Mouse (Mus musculus): Measurements from ENCODE around the gene Mtx1. TPM values are rescaled to one million over a fixed set of nuclear protein-coding genes. Genes with fewer than 3 reads are reported as not detected.

Gene Mtx1
- polyA plus RNA-seq, 1 experiment from 2014 or later, result 214 TPM

- no peak for ATAC-seq (replicated peaks; ENCODE audit: low FRiP score, low TSS enrichment, low read depth)
- Histone ChIP-seq H3K27ac (ENCODE audit: low read depth) (no peak overlapping the region), H3K27me3 (replicated peaks; ENCODE audit: control insufficient read depth, insufficient read depth, low read length) (no peaks in the 10 kb centered on the region), H3K9me3 (ENCODE audit: control insufficient read depth, low read length) (no peaks in the 10 kb centered on the region), H3K36me3 (ENCODE audit: control insufficient read depth, insufficient read depth, low read length) (peaks cover 67% of the 10 kb centered on the region), H3K4me3 (ENCODE audit: low read depth, low read length) (no peak overlapping the region), H3K4me1 (replicated peaks; ENCODE audit: control insufficient read depth, insufficient read depth, low read length) (peaks cover 11% of the 10 kb centered on the region), H3K4me2 (ENCODE audit: low read length) (no peak overlapping the region), H3K9ac (ENCODE audit: low read length) (no peak overlapping the region)
- WGBS, result 93% methylated on average over 13 of the region's 13 CpGs
- no peak for DNase-seq (ENCODE audit: low spot score)
Observed at GRCm38 (mm10) chr3:89208075-89208657, 18.7 kb downstream of the Mtx1 start.

GRCm38 (mm10) chr3:89206695-89207094, 20.2 kb downstream of the Mtx1 start:
- no peaks in the 10 kb centered on the region for H3K9me3 ChIP-seq (ENCODE audit: control insufficient read depth, low read length)
- H3K4me1 ChIP-seq (replicated peaks; ENCODE audit: control insufficient read depth, insufficient read depth, low read length), result peaks cover 4% of the 10 kb centered on the region
- WGBS, result 87% methylated on average over 2 of the region's 2 CpGs
- no peak overlapping the region for H3K9ac ChIP-seq (ENCODE audit: low read length)
- H3K27me3 ChIP-seq (replicated peaks; ENCODE audit: control insufficient read depth, insufficient read depth, low read length), result no peaks in the 10 kb centered on the region
- ATAC-seq (replicated peaks; ENCODE audit: low FRiP score, low TSS enrichment, low read depth), result no peak
- peaks cover 67% of the 10 kb centered on the region for H3K36me3 ChIP-seq (ENCODE audit: control insufficient read depth, insufficient read depth, low read length)
- DNase-seq (ENCODE audit: low spot score), result no peak
- no peak overlapping the region for H3K27ac ChIP-seq (ENCODE audit: low read depth)
- H3K4me3 ChIP-seq (ENCODE audit: low read depth, low read length), result no peak overlapping the region
- no peak overlapping the region for H3K4me2 ChIP-seq (ENCODE audit: low read length)

DNA sequence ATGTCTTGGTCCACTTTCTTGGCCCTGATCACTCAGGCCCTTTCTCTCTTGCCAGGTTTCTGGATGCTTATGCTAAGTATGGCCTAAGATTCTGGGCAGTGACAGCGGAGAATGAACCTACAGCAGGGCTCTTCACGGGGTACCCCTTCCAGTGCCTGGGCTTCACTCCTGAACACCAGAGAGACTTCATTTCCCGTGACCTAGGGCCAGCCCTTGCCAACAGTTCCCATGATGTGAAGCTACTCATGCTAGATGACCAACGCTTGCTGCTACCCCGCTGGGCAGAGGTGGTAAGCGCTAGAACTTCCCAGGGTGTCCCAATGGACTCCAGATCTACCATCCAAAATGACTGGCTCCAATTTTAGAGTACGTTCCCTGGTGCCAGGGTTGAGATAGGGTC, 20.8 kb downstream of the Mtx1 start:
- H3K36me3 ChIP-seq (ENCODE audit: control insufficient read depth, insufficient read depth, low read length), result peaks cover 67% of the 10 kb centered on the region
- no peak overlapping the region for H3K4me2 ChIP-seq (ENCODE audit: low read length)
- peaks cover 4% of the 10 kb centered on the region for H3K4me1 ChIP-seq (replicated peaks; ENCODE audit: control insufficient read depth, insufficient read depth, low read length)
- no peak overlapping the region for H3K4me3 ChIP-seq (ENCODE audit: low read depth, low read length)
- ATAC-seq (replicated peaks; ENCODE audit: low FRiP score, low TSS enrichment, low read depth) (no peak), DNase-seq (ENCODE audit: low spot score) (no peak)
- no peaks in the 10 kb centered on the region for H3K9me3 ChIP-seq (ENCODE audit: control insufficient read depth, low read length)
- WGBS, result 95% methylated on average over 7 of the region's 7 CpGs
- H3K27me3 ChIP-seq (replicated peaks; ENCODE audit: control insufficient read depth, insufficient read depth, low read length), result no peaks in the 10 kb centered on the region
- no peak overlapping the region for H3K9ac ChIP-seq (ENCODE audit: low read length)
- H3K27ac ChIP-seq (ENCODE audit: low read depth), result no peak overlapping the region

DNA sequence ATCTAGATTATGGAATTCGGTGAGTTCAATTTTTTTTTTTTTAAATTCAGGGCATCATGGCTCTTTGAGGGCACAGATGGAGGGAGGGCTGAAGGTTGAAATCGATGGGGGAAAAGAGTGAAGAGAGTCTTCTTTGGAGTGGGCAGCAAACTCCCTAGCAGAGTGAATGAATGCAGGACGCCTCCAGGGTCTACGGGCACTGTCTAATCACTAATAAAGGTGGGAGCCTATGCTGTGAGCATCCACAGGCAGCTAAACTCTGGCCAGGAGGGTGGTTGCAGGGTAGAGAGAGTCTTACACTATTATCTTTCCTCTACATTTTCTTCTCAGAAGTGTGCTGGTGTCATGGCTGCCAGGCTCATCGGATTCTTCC, 23.8 kb downstream of the Mtx1 start:
- H3K36me3 ChIP-seq (ENCODE audit: control insufficient read depth, insufficient read depth, low read length), result peaks cover 38% of the 10 kb centered on the region
- 31% methylated on average over 5 of the region's 5 CpGs for WGBS
- peak overlapping the region; percentile 68 for H3K4me2 ChIP-seq (ENCODE audit: low read length)
- ATAC-seq (replicated peaks; ENCODE audit: low FRiP score, low TSS enrichment, low read depth) (peak; percentile 14; the same call in 1 of the 2 replicates), DNase-seq (ENCODE audit: low spot score) (no peak)
- no peaks in the 10 kb centered on the region for H3K9me3 ChIP-seq (ENCODE audit: control insufficient read depth, low read length)
- peaks cover 4% of the 10 kb centered on the region for H3K4me1 ChIP-seq (replicated peaks; ENCODE audit: control insufficient read depth, insufficient read depth, low read length)
- H3K4me3 ChIP-seq (ENCODE audit: low read depth, low read length), result peak overlapping the region; percentile 67
- peak overlapping the region; percentile 49 for H3K9ac ChIP-seq (ENCODE audit: low read length)
- no peak overlapping the region for H3K27ac ChIP-seq (ENCODE audit: low read depth)
- H3K27me3 ChIP-seq (replicated peaks; ENCODE audit: control insufficient read depth, insufficient read depth, low read length), result no peaks in the 10 kb centered on the region

GRCm38 (mm10) chr3:89202253-89203141, 24.4 kb downstream of the Mtx1 start, which contains the start of gene Gba:
Gba (plus strand) TSS chr3:89202928.
- Histone ChIP-seq H3K27ac (ENCODE audit: low read depth) (no peak within 1 kb of the TSS), H3K4me1 (replicated peaks; ENCODE audit: control insufficient read depth, insufficient read depth, low read length) (peaks cover 4% of the 10 kb centered on the region), H3K9ac (ENCODE audit: low read length) (peak within 1 kb of the TSS; percentile 49), H3K27me3 (replicated peaks; ENCODE audit: control insufficient read depth, insufficient read depth, low read length) (no peaks in the 10 kb centered on the region), H3K4me2 (ENCODE audit: low read length) (peak within 1 kb of the TSS; percentile 68), H3K36me3 (ENCODE audit: control insufficient read depth, insufficient read depth, low read length) (peaks cover 32% of the 10 kb centered on the region), H3K4me3 (ENCODE audit: low read depth, low read length) (peak within 1 kb of the TSS; percentile 67), H3K9me3 (ENCODE audit: control insufficient read depth, low read length) (no peaks in the 10 kb centered on the region)
- peak; percentile 92 for DNase-seq (ENCODE audit: low spot score)
- WGBS, result 23% methylated on average over 13 of the region's 13 CpGs
- peak; percentile 92 for ATAC-seq (replicated peaks; ENCODE audit: low FRiP score, low TSS enrichment, low read depth)

GRCm38 (mm10) chr3:89199839-89200238, 27.0 kb downstream of the Mtx1 start:
- Histone ChIP-seq H3K9me3 (ENCODE audit: control insufficient read depth, low read length) (no peaks in the 10 kb centered on the region), H3K9ac (ENCODE audit: low read length) (no peak overlapping the region), H3K27me3 (replicated peaks; ENCODE audit: control insufficient read depth, insufficient read depth, low read length) (no peaks in the 10 kb centered on the region), H3K27ac (ENCODE audit: low read depth) (no peak overlapping the region), H3K4me1 (replicated peaks; ENCODE audit: control insufficient read depth, insufficient read depth, low read length) (peaks cover 10% of the 10 kb centered on the region), H3K36me3 (ENCODE audit: control insufficient read depth, insufficient read depth, low read length) (peaks cover 7% of the 10 kb centered on the region; the same call in 1 of the 2 replicates), H3K4me2 (ENCODE audit: low read length) (no peak overlapping the region), H3K4me3 (ENCODE audit: low read depth, low read length) (no peak overlapping the region)
- ATAC-seq (replicated peaks; ENCODE audit: low FRiP score, low TSS enrichment, low read depth) (no peak), DNase-seq (ENCODE audit: low spot score) (no peak)
- 73% methylated on average over 3 of the region's 3 CpGs for WGBS

GRCm38 (mm10) chr3:89195979-89196877, 30.7 kb downstream of the Mtx1 start:
- peak overlapping the region; percentile 42 for H3K4me3 ChIP-seq (ENCODE audit: low read depth, low read length)
- WGBS, result 8% methylated on average over 33 of the region's 33 CpGs
- peak overlapping the region; percentile 63 for H3K9ac ChIP-seq (ENCODE audit: low read length)
- peak overlapping the region; percentile 85 for H3K27ac ChIP-seq (ENCODE audit: low read depth)
- no peaks in the 10 kb centered on the region for H3K27me3 ChIP-seq (replicated peaks; ENCODE audit: control insufficient read depth, insufficient read depth, low read length)
- peak; percentile 92 for DNase-seq (ENCODE audit: low spot score)
- H3K4me2 ChIP-seq (ENCODE audit: low read length), result peak overlapping the region; percentile 69
- peak; percentile 98 for ATAC-seq (replicated peaks; ENCODE audit: low FRiP score, low TSS enrichment, low read depth)
- peaks cover 6% of the 10 kb centered on the region; the same call in 1 of the 2 replicates for H3K4me1 ChIP-seq (replicated peaks; ENCODE audit: control insufficient read depth, insufficient read depth, low read length)
- no peaks in the 10 kb centered on the region for H3K9me3 ChIP-seq (ENCODE audit: control insufficient read depth, low read length)
- H3K36me3 ChIP-seq (ENCODE audit: control insufficient read depth, insufficient read depth, low read length), result no peaks in the 10 kb centered on the region

GRCm38 (mm10) chr3:89193853-89194252, 33.0 kb downstream of the Mtx1 start:
- H3K4me2 ChIP-seq (ENCODE audit: low read length), result no peak overlapping the region
- DNase-seq (ENCODE audit: low spot score) (no peak), ATAC-seq (replicated peaks; ENCODE audit: low FRiP score, low TSS enrichment, low read depth) (no peak)
- no peaks in the 10 kb centered on the region for H3K27me3 ChIP-seq (replicated peaks; ENCODE audit: control insufficient read depth, insufficient read depth, low read length)
- WGBS, result 83% methylated on average over 2 of the region's 2 CpGs
- no peak overlapping the region for H3K9ac ChIP-seq (ENCODE audit: low read length)
- no peak overlapping the region for H3K27ac ChIP-seq (ENCODE audit: low read depth)
- H3K36me3 ChIP-seq (ENCODE audit: control insufficient read depth, insufficient read depth, low read length), result no peaks in the 10 kb centered on the region
- no peak overlapping the region for H3K4me3 ChIP-seq (ENCODE audit: low read depth, low read length)
- H3K4me1 ChIP-seq (replicated peaks; ENCODE audit: control insufficient read depth, insufficient read depth, low read length), result peaks cover 6% of the 10 kb centered on the region; the same call in 1 of the 2 replicates
- no peaks in the 10 kb centered on the region for H3K9me3 ChIP-seq (ENCODE audit: control insufficient read depth, low read length)

Data from intestine, embryonic 14.5 days (tissue).